Mouse (Mus musculus): ENCODE results near the gene Galnt12. TPM values are rescaled to one million over a fixed set of nuclear protein-coding genes. Genes with fewer than 3 reads are reported as not detected.

Galnt12 gene
- total RNA-seq, 2 experiments from 2014 or later = 0.77 to 0.86 TPM

DNA sequence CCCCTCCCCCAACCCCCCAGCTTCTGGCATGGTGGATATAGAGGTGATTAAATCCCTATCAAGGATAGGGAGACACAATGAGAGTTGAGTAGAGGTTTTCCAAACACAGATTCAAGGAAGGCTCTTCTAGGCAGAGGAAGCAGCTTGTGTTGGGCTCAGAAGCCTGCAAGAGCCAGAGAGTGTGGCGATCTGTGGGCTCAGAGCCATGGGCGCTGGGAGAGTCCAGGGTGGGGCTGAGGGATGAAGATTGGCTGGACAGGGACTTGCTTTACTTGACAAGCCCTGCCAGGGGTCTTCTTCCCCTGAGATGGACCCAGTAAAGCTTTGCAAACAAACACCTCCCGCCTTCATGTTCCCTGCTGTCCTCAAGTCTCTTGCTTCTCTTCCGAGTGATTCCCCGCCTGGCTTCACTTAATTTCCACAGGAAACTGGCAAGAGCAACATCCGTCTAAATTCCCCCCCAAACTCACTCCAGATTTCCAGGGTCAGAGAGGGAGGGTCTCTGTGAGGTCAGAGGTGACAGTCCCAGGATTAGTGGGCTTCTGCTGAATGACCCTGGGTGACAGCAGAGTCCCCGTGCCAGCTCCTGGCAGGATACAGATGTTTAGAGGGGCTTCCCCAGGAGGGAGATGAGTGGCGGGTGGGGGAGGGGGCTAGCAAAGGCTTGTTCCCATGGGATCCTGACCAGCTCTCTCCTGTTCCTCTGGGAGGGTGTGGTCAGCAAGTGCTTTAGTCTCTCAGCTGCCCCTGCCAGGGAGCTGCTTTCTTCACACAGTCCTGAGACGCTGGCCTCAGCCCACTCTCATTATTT lies 47.5 kb downstream of the Galnt12 start:
- intact Hi-C loops (cut with DNase I) = loop anchor here (5.0 kb wide), 1 partner anchor 88 kb away; no protein-coding TSS in a partner anchor
- H3K4me3 ChIP-seq = no peak overlapping the region
- TF ChIP-seq CTCF (IDR thresholded peaks at IDR 0.05) = no peak
- H3K27ac ChIP-seq = no peak overlapping the region
- DNase-seq (ENCODE audit: extremely low spot score in 1 of 2, low spot score in 2 of 2) = no peak

DNA sequence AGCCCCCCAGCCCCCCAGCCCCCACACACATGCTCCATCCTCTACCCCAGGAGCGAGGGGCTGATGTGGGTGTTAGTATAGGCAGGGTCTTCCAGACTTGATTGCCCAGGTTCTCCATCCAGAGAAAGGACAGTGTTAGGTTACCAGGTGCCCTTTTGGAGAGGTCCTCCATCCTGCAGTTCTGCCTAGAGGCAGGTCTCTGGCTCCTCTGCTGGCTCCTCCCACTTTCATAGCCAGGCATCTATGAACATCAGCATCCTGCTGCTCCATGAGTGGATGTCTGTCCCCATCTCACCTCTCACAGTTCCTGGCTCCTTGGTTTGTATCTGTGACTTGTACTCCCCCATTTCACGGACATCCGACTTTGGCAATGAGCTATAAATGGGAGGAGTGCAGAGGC lies 48.6 kb downstream of the Galnt12 start:
- intact Hi-C loops (cut with DNase I) = no loop called here
- no peak for DNase-seq (ENCODE audit: extremely low spot score in 1 of 2, low spot score in 2 of 2)
- no peak overlapping the region for H3K27ac ChIP-seq
- H3K4me3 ChIP-seq = no peak overlapping the region
- no peak for TF ChIP-seq CTCF (IDR thresholded peaks at IDR 0.05)

DNA sequence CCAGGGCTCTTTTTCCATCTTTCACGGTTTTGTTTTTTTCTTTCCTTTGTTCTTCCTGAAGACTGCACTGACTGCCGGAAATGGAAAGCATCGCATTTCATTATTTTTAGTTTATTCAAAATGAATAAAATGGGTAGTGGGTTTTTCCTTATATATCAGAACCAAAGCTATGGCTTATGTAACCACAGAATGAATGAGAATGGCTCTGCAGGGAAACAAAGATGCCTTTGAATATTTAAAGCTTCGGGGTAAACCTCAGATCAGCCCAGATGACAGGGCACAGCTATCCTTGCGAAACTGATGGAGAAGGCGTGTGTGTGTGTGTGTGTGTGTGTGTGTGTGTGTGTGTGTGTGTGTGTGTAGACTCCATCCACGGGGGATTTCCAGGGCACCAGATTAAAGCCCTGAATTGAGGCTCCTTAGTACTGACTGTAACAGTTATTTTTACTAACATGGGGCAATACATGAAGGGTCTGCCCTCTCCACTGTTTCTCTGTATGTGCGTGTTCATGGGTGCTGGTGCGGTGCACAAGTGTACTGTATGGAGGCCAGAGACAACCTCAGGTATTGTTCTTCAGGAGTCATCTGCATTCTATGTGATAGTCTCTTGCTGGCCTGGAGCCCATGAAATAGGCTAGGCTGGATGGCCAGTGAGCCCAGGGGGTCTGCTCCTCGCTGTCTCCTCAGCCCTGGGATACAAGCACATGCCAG lies 49.9 kb downstream of the Galnt12 start:
- no peak for TF ChIP-seq CTCF (IDR thresholded peaks at IDR 0.05)

DNA sequence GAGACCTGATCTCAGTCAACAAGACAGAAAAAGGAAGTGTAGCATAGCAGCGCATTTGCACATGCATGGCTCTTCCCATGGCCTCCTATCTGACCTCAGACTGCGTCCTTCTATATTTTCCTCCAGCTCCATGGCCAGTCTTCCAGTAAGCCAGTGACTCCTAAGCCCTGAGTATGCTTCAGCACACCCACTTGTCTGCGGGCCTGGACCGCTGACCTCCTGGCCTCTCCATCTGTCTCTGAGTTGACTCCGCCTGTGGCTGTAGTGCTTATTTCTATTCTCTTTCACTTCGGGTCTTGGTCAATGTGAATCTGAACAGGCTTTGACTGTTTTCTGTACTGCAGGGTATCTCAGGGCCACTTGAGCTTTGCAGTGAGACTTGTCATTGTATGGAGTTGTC lies 52.1 kb downstream of the Galnt12 start:
- no peak for TF ChIP-seq CTCF (IDR thresholded peaks at IDR 0.05)
- H3K27ac ChIP-seq = no peak overlapping the region
- no peak for DNase-seq (ENCODE audit: extremely low spot score in 1 of 2, low spot score in 2 of 2)
- no peak overlapping the region for H3K4me3 ChIP-seq
- intact Hi-C loops (cut with DNase I) = no loop called here

More for the DNA sequence above, 49.9 kb downstream of the Galnt12 start:
- H3K4me3 ChIP-seq = no peak overlapping the region
- H3K27ac ChIP-seq = no peak overlapping the region
- no peak for DNase-seq (ENCODE audit: extremely low spot score in 1 of 2, low spot score in 2 of 2)
- intact Hi-C loops (cut with DNase I) = no loop called here

DNA sequence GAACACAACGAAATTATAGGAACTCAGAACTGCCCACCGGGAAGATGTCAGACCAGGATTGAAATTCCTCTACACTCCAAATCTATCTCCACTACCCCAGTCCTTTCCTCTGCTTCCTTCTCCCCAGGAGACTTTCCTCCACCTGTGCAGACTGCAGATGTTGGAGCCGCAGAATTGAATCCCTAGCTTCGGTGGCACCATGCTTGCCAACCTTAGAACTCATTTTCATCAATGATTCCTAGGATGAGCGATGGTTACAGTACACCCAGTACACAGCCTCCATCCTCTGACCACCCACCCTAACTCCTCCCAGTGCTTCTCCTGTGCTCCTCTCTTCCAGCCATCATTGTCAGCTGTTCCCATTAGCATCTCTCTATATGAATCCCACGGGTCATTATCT lies 53.6 kb downstream of the Galnt12 start:
- H3K27ac ChIP-seq = no peak overlapping the region
- intact Hi-C loops (cut with DNase I) = no loop called here
- DNase-seq (ENCODE audit: extremely low spot score in 1 of 2, low spot score in 2 of 2) = no peak

DNA sequence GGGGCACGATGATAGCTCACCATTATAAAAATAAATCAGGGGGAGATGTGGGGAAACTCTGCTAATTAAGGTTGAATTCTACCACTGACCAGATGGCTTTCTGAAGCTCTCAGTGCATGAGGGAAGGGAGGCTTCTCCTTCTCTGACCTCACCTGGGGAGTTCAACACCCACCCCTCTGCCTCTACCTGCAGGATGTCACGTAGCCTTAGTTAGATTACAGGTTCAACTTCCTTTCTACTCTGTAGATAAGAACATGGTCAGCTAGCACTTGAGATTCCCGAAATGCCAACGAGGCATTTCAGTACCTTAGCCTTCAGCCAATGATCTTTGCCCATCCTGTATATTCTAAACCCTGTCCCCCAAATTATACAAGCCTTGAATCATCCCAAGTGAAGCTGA lies 54.9 kb downstream of the Galnt12 start:
- no peak overlapping the region for H3K4me3 ChIP-seq
- no peak overlapping the region for H3K27ac ChIP-seq
- no peak for TF ChIP-seq CTCF (IDR thresholded peaks at IDR 0.05)
- no peak for DNase-seq (ENCODE audit: extremely low spot score in 1 of 2, low spot score in 2 of 2)
- intact Hi-C loops (cut with DNase I) = no loop called here

More for the DNA sequence above, 53.6 kb downstream of the Galnt12 start:
- TF ChIP-seq CTCF (IDR thresholded peaks at IDR 0.05) = no peak
- no peak overlapping the region for H3K4me3 ChIP-seq

DNA sequence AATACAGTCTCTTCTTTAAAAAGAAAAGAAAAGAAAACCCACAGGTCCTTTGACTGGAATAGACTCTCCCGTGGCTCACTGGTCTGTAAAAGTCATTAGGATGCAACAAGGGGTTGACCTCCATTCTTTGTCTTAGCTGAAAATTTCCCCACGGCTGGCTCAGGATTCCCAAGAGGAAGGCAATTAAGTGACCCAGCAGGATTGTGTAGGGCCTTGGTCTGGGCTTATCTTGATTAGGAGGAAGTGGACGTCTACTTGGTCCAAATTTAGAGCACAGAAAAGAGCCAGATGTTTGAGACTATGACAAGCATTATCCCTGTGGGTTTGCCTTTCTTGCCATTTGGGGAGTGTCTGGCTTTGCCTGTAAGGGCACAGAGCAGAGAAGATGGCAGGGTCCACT lies 58.3 kb downstream of the Galnt12 start:
- Histone ChIP-seq H3K4me3 (no peak overlapping the region), H3K27ac (no peak overlapping the region)
- no peak for TF ChIP-seq CTCF (IDR thresholded peaks at IDR 0.05)
- DNase-seq (ENCODE audit: extremely low spot score in 1 of 2, low spot score in 2 of 2) = no peak
- intact Hi-C loops (cut with DNase I) = no loop called here

DNA sequence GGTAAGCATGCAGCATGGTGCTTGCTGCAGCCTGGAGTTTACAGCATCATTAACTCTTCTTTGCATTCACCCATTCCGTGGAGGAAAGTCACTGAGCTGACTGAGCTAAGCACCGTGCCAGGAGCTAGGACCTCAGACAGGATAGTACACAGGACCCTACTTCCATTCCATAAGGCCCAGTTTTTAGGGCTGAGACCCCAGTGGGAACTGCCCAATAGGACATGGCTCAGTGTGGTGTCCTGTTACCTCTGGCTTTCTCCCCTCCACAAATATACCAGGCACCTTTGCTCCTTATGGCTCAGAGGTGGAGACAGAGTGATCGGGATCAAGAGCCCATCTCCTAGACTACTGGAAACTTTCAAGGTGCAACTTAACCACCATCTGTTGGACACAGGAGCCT lies 59.1 kb downstream of the Galnt12 start:
- H3K27ac ChIP-seq = no peak overlapping the region
- no peak for DNase-seq (ENCODE audit: extremely low spot score in 1 of 2, low spot score in 2 of 2)
- no peak overlapping the region for H3K4me3 ChIP-seq
- no peak for TF ChIP-seq CTCF (IDR thresholded peaks at IDR 0.05)
- intact Hi-C loops (cut with DNase I) = no loop called here

DNA sequence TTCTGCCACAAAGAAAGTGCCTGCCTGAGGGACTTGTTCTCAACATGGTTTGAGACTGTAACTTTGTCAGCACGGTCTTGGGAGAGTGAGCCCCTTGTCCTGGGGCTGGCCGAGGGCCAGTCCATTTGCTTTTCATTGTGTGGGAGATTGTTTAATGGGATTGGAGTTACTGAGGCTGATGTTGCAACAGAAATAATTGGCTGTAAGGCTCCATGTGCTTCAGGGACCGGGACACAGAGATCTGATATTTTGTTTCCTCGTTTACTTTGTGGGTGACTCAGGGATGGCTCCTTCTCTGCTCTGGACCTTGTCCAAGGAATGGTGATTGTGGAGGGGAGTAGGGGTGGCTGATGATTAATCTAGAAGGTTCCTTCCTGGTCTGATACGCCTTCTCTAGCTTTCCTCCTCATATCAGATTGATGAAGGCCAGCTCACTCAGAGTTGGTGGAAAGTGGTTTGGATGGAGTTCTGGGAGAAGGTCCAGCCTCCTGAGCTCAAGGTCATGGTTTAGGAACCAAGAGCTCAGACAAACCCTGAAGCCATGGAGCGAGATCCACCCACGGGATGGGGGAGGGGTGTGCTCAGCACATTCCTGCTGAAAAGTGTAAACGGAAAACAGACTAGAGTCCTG lies 60.0 kb downstream of the Galnt12 start:
- H3K4me3 ChIP-seq = no peak overlapping the region
- no peak for TF ChIP-seq CTCF (IDR thresholded peaks at IDR 0.05)
- H3K27ac ChIP-seq = no peak overlapping the region
- DNase-seq (ENCODE audit: extremely low spot score in 1 of 2, low spot score in 2 of 2) = no peak
- intact Hi-C loops (cut with DNase I) = no loop called here

DNA sequence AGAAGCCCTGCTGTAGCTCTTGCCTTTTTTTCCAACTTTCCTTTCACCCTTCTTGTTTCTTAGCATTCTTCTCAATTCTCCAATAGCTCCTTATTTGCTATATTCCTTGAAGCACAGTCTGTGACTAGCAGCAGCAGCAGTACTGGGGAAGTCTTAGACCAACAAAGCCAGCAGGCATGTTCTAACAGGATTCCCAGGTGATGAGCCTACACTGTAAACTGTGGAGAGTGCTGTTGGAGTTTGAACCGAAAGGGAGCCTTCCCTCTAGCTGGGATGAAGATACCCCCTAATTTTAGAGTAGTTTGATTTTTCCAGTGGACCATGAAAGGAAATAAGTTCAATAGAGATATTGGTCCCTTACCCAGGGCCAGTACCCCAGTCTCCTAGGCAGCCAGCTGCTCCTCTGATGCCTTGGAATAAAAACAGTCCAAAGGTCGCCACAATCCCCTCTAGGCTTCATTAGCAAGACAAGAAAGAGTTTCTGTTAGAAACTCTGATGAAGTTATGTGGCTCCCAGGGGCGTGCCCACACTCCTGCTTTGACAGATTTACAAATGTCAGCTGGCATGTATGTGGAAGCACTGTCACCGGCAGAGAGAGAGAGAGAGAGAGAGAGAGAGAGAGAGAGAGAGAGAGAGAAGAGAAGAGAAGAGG lies 69.5 kb downstream of the Galnt12 start:
- DNase-seq (ENCODE audit: extremely low spot score in 1 of 2, low spot score in 2 of 2) = no peak
- no peak overlapping the region for H3K27ac ChIP-seq
- no peak for TF ChIP-seq CTCF (IDR thresholded peaks at IDR 0.05)
- H3K4me3 ChIP-seq = no peak overlapping the region
- intact Hi-C loops (cut with DNase I) = no loop called here

DNA sequence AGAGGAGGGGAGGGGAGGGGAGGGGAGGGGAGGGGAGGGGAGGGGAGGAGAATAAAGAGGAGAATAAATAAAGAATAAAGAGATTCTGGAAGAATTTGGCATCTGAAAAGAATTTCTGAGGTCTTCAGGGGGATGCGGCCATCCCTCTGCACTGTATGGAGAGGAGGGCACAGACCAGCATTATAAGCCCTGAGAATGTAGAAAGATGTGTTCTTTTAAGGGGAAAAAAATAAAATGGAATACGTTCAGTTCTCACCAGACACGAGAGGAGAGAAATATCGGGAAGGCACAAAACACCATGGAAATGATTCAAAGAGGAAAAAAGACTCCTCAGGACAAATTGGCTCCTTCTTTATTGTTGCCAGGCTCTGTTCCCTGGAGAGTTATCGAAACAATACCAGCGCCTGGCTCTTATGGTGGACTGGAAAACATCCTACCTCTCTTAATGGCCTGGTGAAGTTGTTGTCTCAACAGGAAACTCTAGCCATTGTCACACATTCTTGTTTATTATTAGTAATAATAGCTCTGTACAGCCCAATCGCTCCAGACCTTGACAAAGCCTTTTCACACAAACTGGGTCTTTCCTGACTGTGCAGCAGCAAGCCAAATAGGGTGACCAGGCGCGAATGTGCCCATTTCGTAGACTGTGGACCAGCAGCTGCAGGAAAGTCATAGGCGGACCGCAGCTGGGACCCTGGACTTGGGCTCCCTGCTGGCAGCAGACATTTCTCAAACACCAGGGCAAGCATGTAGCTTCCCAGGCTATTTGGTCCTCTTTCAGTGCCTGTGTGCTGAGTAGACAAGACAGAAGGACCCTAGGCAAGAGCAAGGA lies 70.3 kb downstream of the Galnt12 start:
- no peak for TF ChIP-seq CTCF (IDR thresholded peaks at IDR 0.05)
- DNase-seq (ENCODE audit: extremely low spot score in 1 of 2, low spot score in 2 of 2) = no peak
- Histone ChIP-seq H3K4me3 (no peak overlapping the region), H3K27ac (no peak overlapping the region)
- intact Hi-C loops (cut with DNase I) = no loop called here

All from left cerebral cortex, adult 2 months (tissue).